Mouse (Mus musculus): ENCODE results near the gene Slc15a2.

DNA sequence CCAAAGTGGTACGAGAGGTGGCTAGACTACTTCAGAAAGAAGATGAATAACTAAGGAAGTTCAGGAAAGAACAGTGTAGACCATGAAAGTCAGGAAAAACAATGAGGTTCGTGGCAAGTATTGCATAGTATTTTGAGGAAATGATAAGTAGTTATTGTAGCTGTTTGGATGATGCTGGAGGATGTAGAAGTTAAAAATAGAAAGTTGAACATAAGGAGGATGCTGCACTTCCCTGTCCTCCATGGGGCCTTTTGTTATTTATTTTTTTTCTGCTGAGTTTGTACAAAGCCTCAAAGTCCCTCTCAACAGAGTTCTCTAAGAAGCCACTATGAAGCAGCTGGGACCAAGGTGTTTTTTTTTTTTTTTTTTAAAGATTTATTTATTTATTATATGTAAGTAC, 37.0 kb downstream of the Slc15a2 start:
- no peak for TF ChIP-seq POLR2A (IDR thresholded peaks at IDR 0.05; ENCODE audit: low read depth, low read length)
- TF ChIP-seq CTCF (IDR thresholded peaks at IDR 0.05; ENCODE audit: borderline replicate concordance, insufficient read depth, low read length), result no peak

Data from embryonic fibroblast, embryonic 13.5 days (primary cell).